Mouse (Mus musculus): ENCODE measurements at regions not wholly inside any gene's neighbourhood (a gene's known extent, or its start where the extent isn't known, plus 50 kb on each side); places are given as distances from the start of the nearest gene placed in this dataset.
A peak's percentile ranks its signal among the peaks of the same experiment; 100 is the strongest.

DNA sequence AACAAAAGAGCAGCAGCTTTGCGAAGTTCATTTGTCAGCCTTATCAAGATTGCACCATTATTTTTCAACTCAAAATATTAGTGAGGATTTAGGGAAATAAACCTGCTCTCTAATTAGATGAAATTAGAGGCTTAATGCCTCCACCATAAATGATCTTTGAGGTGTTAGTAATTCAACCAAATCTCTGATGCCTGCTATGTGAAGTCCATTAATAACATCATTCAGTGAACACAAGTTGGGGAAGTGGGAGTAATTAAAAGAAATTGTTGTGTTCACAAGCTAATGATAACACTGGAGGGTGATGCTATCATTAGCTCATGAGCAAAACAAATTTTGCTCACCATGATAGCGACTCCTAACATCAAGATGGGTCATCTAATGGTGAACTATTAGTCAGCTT, 246.0 kb downstream of the Ttc6 start:
- 80% methylated on average over 2 of the region's 2 CpGs for WGBS
- H3K36me3 ChIP-seq (ENCODE audit: poor library complexity, severe bottlenecking): no peaks in the 10 kb centered on the region
- no peak overlapping the region for H3K4me2 ChIP-seq
- H3K27me3 ChIP-seq: no peaks in the 10 kb centered on the region
- no peak overlapping the region for H3K4me3 ChIP-seq
- H3K27ac ChIP-seq: no peak overlapping the region
- H3K9ac ChIP-seq: no peak overlapping the region
- no peak for ATAC-seq
- H3K4me1 ChIP-seq: no peaks in the 10 kb centered on the region
- H3K9me3 ChIP-seq (replicated peaks): no peaks in the 10 kb centered on the region

DNA sequence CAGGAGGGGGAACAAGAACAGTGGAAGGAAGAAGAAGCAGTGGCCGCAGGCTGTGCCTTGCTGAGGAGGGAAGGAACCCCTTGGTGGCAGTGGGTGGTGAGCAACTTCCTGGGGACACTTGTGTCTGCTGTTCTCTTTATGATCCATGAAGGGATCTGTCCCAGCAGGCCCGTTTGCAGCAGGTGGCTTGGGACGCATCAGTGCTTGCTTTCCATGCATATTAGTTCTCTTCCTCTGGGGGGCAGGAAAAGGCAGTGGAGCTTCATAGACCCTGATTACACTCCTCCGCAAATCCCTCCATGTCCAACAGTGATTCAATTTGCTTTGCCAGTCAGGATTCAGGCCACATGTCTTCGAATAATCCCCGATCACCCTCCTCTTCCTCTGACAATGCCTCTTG, 259.9 kb downstream of the Ttc6 start:
- H3K9me3 ChIP-seq (replicated peaks): no peaks in the 10 kb centered on the region
- no peak for ATAC-seq
- no peak overlapping the region for H3K4me3 ChIP-seq
- H3K27ac ChIP-seq: no peak overlapping the region
- H3K4me2 ChIP-seq: no peak overlapping the region
- H3K36me3 ChIP-seq (ENCODE audit: poor library complexity, severe bottlenecking): no peaks in the 10 kb centered on the region
- 66% methylated on average over 6 of the region's 6 CpGs for WGBS
- H3K27me3 ChIP-seq: no peaks in the 10 kb centered on the region
- no peak overlapping the region for H3K9ac ChIP-seq
- H3K4me1 ChIP-seq: no peaks in the 10 kb centered on the region

DNA sequence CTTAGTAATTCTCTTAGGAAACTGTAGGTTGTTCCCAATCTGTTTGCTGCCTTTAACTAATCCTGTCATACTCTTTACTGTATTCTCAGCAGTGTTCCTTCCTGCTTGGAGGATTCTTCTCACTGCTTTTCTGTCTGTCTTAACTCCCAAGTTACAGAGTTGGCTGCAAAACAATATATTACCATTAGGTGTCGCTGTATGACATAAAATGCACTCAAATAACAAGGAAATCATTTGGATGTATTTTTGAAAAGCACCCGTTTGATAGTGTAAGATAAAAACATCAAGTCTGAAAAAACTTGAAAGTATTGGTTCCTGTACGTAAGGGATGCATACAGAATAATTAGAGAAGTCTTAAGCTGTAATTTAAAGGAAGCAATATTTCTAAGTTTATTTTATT, 261.8 kb downstream of the Ttc6 start:
- 20% methylated on average over 3 of the region's 3 CpGs for WGBS
- peak; percentile 57; the same call in 1 of the 2 replicates for ATAC-seq

DNA sequence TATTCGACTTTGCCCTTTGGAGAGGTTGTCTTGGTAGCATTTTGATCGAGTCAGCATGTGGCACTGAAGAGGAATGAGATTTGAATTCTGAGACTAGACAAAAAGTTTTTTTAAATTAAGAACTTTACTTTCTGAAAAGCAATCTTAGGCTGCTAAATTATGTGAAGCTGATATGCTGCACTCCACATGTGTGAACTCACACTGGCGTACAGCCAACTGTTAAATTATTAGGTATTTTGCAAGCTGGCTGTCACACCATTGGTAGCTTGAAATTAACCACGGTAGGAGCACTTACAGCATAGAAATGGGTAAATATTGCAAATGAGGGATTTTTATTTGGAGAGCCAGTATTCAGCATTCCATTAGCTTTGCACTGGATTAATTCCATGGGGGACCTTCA, 278.9 kb downstream of the Ttc6 start:
- Histone ChIP-seq H3K27ac (no peak overlapping the region), H3K36me3 (ENCODE audit: poor library complexity, severe bottlenecking) (no peaks in the 10 kb centered on the region), H3K4me2 (no peak overlapping the region), H3K27me3 (no peaks in the 10 kb centered on the region), H3K9me3 (replicated peaks) (no peaks in the 10 kb centered on the region), H3K4me1 (no peaks in the 10 kb centered on the region), H3K4me3 (no peak overlapping the region), H3K9ac (no peak overlapping the region)
- WGBS: 48% methylated on average over 4 of the region's 4 CpGs
- 0 out of 2 replicates have a peak, but pooled peaks have one; percentile 51 for ATAC-seq

More for the DNA sequence above, 261.8 kb downstream of the Ttc6 start:
- H3K4me3 ChIP-seq: no peak overlapping the region
- H3K4me1 ChIP-seq: no peaks in the 10 kb centered on the region
- no peaks in the 10 kb centered on the region for H3K36me3 ChIP-seq (ENCODE audit: poor library complexity, severe bottlenecking)
- H3K27ac ChIP-seq: no peak overlapping the region
- no peak overlapping the region for H3K9ac ChIP-seq
- H3K9me3 ChIP-seq (replicated peaks): no peaks in the 10 kb centered on the region
- no peak overlapping the region for H3K4me2 ChIP-seq
- H3K27me3 ChIP-seq: no peaks in the 10 kb centered on the region

DNA sequence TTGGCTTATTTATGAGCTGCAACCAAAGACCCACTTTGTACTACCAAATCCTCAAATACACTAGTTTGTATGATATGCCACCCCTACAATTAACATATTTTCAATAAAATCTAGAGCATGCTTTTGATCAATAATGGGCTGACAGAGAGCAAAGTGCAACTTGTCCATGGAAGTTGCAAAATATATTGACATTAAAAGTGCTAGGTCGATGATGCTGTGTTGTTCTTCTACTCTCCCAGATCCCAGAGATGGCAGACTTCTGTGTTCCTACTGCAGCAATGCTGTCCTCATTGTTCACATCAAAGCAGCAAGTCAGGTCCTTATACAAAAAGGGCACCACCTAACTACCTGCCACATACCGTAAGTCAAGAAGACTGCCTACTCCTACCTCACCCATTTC, 307.1 kb downstream of the Ttc6 start:
- Histone ChIP-seq H3K27me3 (no peaks in the 10 kb centered on the region), H3K4me3 (no peak overlapping the region), H3K4me1 (no peaks in the 10 kb centered on the region), H3K9me3 (replicated peaks) (no peaks in the 10 kb centered on the region), H3K9ac (no peak overlapping the region), H3K4me2 (no peak overlapping the region), H3K27ac (no peak overlapping the region), H3K36me3 (ENCODE audit: poor library complexity, severe bottlenecking) (no peaks in the 10 kb centered on the region)
- ATAC-seq: no peak
- WGBS: 94% methylated on average over 2 of the region's 2 CpGs

DNA sequence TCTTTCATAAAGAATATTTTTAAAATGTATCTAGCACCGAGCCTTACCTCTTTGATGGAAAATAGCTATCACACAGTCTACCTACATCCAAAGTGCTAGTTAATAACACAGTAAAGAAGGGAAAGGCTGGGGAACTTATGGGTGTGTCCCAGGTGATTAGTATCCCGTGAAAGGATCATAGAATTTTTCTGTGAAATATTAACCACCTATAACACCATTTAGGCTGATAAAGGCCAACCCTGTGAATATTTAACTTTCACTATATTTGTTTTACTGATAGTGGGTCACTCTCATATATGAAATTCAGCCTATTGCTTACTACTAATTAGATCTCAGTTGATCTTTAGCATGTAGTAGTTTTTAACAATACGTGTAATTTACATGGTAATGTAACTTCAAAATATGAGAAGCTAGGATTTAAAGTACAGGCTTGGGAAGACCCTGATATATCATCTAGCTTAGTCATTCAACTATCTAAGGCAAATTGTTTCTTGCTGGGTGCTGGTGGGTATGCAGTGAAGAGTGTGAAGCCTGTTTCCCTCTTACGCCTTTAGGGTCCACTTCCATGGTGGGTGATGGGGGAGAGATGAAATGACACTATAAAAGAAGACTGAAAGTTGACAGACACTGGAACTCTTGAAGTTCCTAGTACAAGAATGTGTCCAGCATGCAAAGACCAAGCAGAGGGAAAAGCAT, 320.6 kb upstream of the Sstr1 start:
- Histone ChIP-seq H3K36me3 (ENCODE audit: poor library complexity, severe bottlenecking) (no peaks in the 10 kb centered on the region), H3K9me3 (replicated peaks) (no peaks in the 10 kb centered on the region), H3K4me2 (no peak overlapping the region), H3K4me3 (no peak overlapping the region), H3K4me1 (no peaks in the 10 kb centered on the region), H3K9ac (no peak overlapping the region), H3K27me3 (no peaks in the 10 kb centered on the region), H3K27ac (no peak overlapping the region)
- ATAC-seq: no peak
- WGBS: 91% methylated on average over 4 of the region's 4 CpGs

DNA sequence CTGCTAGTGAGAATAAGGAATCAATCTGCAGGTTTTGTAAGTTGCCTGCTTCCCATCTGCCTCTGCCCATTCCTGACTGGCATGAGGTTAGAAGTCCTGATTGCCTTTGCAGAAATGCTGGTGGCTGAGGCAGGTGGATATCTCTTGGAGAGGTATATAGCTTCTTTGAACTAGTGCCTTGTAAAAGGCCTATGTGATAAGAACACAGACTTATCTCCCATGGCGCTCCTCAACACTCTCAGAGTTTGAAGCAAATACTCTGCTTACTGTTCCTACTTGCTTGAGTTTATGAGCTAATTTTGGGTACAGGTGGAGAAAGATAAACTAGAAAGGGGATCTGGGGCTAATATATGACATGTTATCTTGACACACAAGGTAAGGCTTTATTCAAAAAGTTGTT, 320.0 kb upstream of the Sstr1 start:
- Histone ChIP-seq H3K9me3 (replicated peaks) (no peaks in the 10 kb centered on the region), H3K4me2 (no peak overlapping the region), H3K4me1 (no peaks in the 10 kb centered on the region), H3K9ac (no peak overlapping the region), H3K27ac (no peak overlapping the region), H3K27me3 (no peaks in the 10 kb centered on the region), H3K4me3 (no peak overlapping the region), H3K36me3 (ENCODE audit: poor library complexity, severe bottlenecking) (no peaks in the 10 kb centered on the region)
- ATAC-seq: no peak
- 98% methylated on average over 1 of the region's 1 CpGs for WGBS

DNA sequence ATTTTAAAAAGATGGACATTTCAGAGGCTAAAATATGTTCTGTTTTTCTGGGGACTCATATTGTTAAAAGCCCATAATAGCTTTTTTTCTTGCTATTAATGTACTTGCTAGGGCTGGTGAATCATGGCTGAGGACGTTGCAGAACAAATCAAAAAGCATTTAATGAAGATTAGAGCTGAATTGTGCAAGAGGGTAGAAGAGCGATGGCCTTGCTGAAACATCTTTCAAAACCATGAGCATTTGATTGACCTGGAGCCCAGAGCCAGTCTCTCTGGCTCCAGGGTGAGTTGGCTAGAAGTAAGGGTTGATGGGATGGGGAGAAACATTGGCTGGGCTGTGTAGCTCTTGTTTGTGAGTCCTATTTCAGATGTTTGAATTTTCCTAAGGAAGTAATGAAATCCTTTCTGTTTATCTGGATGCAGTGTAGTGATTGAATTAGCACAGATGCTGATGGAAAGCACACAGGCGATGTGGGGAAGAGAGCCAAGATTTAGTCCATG, 313.8 kb upstream of the Sstr1 start:
- Histone ChIP-seq H3K27ac (no peak overlapping the region), H3K4me2 (no peak overlapping the region), H3K27me3 (no peaks in the 10 kb centered on the region), H3K4me3 (no peak overlapping the region), H3K9ac (no peak overlapping the region), H3K4me1 (no peaks in the 10 kb centered on the region), H3K9me3 (replicated peaks) (no peaks in the 10 kb centered on the region), H3K36me3 (ENCODE audit: poor library complexity, severe bottlenecking) (no peaks in the 10 kb centered on the region)
- ATAC-seq: no peak
- WGBS: 71% methylated on average over 3 of the region's 3 CpGs

DNA sequence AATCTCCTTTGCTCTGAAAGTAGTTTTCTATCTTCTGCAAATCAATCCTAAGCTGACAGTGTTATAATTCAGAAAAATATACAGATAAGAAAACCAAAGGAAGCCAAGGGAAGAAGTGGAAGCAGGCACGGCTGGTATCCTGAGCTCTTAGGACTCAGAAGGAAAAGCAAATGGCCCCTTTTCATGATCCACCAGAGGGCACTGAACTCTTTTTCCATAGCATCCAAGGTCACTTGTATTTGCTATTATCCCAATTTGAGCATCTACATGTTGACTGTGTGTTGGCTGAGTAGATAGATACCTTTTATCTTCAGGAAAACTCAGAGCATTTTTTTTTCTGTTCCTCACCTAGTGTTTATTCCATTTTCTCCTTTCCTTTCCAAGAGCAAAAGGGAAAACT, 306.9 kb upstream of the Sstr1 start:
- Histone ChIP-seq H3K4me1 (no peaks in the 10 kb centered on the region), H3K9me3 (replicated peaks) (no peaks in the 10 kb centered on the region), H3K4me2 (no peak overlapping the region), H3K9ac (no peak overlapping the region), H3K4me3 (no peak overlapping the region), H3K36me3 (ENCODE audit: poor library complexity, severe bottlenecking) (no peaks in the 10 kb centered on the region), H3K27me3 (no peaks in the 10 kb centered on the region), H3K27ac (no peak overlapping the region)
- WGBS: 80% methylated on average over 1 of the region's 1 CpGs
- no peak for ATAC-seq

DNA sequence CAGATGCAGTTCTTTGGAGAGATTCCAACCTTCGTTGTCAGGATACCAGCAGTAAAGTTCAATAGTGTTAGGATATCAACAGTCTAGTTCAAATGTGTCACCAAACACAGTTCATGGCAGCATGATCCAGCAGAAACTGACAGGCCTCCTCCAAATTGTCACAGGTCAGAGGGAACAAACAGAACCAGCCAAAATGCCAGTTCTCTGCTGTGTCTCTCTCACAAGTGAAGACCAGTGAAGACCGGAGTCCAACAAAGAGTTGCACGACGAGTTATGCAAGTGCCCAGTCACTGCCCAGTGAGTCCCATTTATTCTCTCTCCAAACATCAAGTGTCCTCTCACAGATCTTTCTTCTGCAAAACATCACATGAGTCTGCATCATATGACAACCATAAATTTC, 293.4 kb upstream of the Sstr1 start:
- H3K27ac ChIP-seq: no peak overlapping the region
- no peak overlapping the region for H3K9ac ChIP-seq
- no peaks in the 10 kb centered on the region for H3K27me3 ChIP-seq
- no peaks in the 10 kb centered on the region for H3K4me1 ChIP-seq
- ATAC-seq: no peak
- 93% methylated on average over 4 of the region's 4 CpGs for WGBS
- H3K4me2 ChIP-seq: no peak overlapping the region
- no peaks in the 10 kb centered on the region for H3K9me3 ChIP-seq (replicated peaks)
- H3K4me3 ChIP-seq: no peak overlapping the region
- no peaks in the 10 kb centered on the region for H3K36me3 ChIP-seq (ENCODE audit: poor library complexity, severe bottlenecking)

DNA sequence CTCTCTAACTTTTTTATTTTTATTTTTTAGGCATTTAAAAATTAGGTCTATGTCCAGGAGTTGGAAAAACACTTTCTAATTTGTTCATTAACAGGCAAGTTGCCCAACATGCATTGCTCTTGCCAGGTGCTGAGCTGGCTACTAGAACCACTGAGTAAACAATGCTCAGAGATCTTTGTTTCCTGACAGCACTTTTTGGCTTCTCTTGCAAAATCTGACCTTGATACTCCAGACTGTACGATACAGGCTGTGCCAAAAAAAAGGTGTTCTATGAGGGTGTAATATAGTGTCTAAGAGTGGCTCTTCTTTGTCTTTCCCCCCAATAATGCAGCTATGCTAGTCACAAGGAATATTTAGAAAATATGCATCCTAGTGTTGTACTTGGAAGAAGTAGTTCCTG, 289.5 kb upstream of the Sstr1 start:
- no peak overlapping the region for H3K27ac ChIP-seq
- no peak overlapping the region for H3K4me3 ChIP-seq
- H3K4me2 ChIP-seq: no peak overlapping the region
- H3K36me3 ChIP-seq (ENCODE audit: poor library complexity, severe bottlenecking): no peaks in the 10 kb centered on the region
- WGBS: 87% methylated on average over 1 of the region's 1 CpGs
- H3K4me1 ChIP-seq: no peaks in the 10 kb centered on the region
- no peaks in the 10 kb centered on the region for H3K27me3 ChIP-seq
- no peaks in the 10 kb centered on the region for H3K9me3 ChIP-seq (replicated peaks)
- no peak for ATAC-seq
- no peak overlapping the region for H3K9ac ChIP-seq

DNA sequence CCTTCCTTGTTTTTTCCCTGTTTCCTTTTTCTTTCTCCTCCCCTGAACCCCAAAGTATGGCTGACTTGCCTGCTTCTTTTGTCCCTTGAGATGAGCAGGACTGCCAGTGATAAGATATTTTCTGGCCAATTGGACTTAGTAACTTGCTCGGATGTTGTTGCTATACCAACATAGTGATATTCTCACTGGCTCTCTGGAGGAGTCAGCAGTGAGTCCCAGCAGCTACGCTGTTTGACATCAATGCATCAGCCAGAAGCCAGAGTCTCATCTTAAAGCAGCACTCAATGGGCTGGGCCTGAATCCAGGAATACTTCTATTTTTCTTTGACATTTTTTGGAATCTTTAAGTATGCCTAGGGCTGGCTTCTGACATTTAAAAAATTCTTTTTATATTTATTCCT, 287.1 kb upstream of the Sstr1 start:
- Histone ChIP-seq H3K9ac (no peak overlapping the region), H3K27ac (no peak overlapping the region), H3K36me3 (ENCODE audit: poor library complexity, severe bottlenecking) (no peaks in the 10 kb centered on the region), H3K27me3 (no peaks in the 10 kb centered on the region), H3K4me3 (no peak overlapping the region), H3K9me3 (replicated peaks) (no peaks in the 10 kb centered on the region), H3K4me1 (no peaks in the 10 kb centered on the region), H3K4me2 (no peak overlapping the region)
- no peak for ATAC-seq
- WGBS: 81% methylated on average over 2 of the region's 2 CpGs

DNA sequence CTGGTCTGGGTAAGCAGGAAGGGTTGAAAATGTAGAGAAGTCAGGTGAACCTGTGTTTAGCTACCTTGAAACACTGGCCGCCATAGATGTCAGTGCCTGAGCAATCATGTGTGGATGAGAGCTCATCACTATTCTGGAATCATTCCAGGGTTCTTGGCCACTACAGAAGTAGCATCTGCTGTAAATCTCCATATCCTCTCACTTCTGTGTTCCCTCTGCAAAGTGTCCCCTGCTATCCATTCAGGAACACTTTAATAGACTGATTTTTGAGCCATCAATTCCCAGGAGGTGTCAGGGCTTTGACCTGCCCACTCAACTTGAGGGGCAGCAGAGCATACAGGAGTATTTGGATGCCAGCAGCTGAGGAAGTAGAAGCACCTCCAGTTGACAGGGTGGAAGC, 284.7 kb upstream of the Sstr1 start:
- Histone ChIP-seq H3K4me1 (no peaks in the 10 kb centered on the region), H3K9ac (no peak overlapping the region), H3K27me3 (no peaks in the 10 kb centered on the region), H3K4me2 (no peak overlapping the region), H3K36me3 (ENCODE audit: poor library complexity, severe bottlenecking) (no peaks in the 10 kb centered on the region), H3K9me3 (replicated peaks) (no peaks in the 10 kb centered on the region), H3K4me3 (no peak overlapping the region), H3K27ac (no peak overlapping the region)
- 86% methylated on average over 1 of the region's 1 CpGs for WGBS
- ATAC-seq: no peak

All from forebrain, embryonic 13.5 days (tissue).